ENCODE assay signal across 16 mouse cellular contexts in the genomic region with DNA sequence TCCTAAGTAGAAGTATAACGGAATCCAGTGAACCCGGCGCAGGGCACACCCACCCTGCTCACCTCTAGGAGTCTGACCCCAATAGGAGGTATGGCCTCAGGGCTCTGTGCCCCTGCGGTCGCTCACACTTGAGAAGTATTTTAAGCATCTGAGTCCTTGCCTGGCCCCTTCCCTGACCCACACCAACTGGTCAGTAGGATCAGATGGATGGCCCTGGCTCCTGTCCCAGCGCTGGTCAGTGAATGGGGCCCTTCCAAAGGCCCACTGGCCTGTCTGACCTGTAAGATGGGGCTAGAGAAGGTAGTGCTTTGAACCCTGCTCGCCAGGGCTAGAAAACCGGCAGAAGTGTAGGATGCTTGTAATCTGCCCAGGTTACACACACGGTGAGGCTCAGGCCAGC.
"Had no signal": no experiment of that assay in that cellular context is flagged by ENCODE, and none has a peak within 500 bp of the region (broad histone marks: within the 10 kb centered on the region; RNA-seq: fewer than 3 reads in every experiment).

No protein-coding gene starts in this region.

- H3K27ac ChIP-seq: kidney, embryonic 15.5 days; left cerebral cortex, adult 2 months; liver, embryonic 13.5 days; macrophage; midbrain, embryonic 12.5 days; stomach, embryonic 15.5 days had no signal

- H3K4me3 ChIP-seq: kidney, embryonic 15.5 days; left cerebral cortex, adult 2 months; liver, embryonic 13.5 days; midbrain, embryonic 12.5 days; stomach, embryonic 15.5 days had no signal

- H3K9ac ChIP-seq: kidney, embryonic 15.5 days; liver, embryonic 13.5 days; midbrain, embryonic 12.5 days; stomach, embryonic 15.5 days had no signal

- H3K4me2 ChIP-seq: kidney, embryonic 15.5 days; liver, embryonic 13.5 days; midbrain, embryonic 12.5 days; stomach, embryonic 15.5 days had no signal

- DNase-seq: kidney, postnatal 10 days; kidney, postnatal 36 days; layer of hippocampus, postnatal 36 days; liver, embryonic 13.5 days; lung, adult 2 months; lung, postnatal 14 days; right cerebral cortex, postnatal 4 days; spleen, adult 18-20 months; thymus, adult 18-20 months; thymus, postnatal 36 days had no signal

- H3K9me3 ChIP-seq: kidney, embryonic 15.5 days; liver, embryonic 13.5 days; midbrain, embryonic 12.5 days; stomach, embryonic 15.5 days had no signal

- ATAC-seq: midbrain, embryonic 16.5 days had no signal

- H3K27me3 ChIP-seq: kidney, embryonic 15.5 days; liver, embryonic 13.5 days; midbrain, embryonic 12.5 days; stomach, embryonic 15.5 days had no signal

- H3K4me1 ChIP-seq: kidney, embryonic 15.5 days; midbrain, embryonic 12.5 days; stomach, embryonic 15.5 days had no signal
